Mouse (Mus musculus): Measurements from ENCODE around the gene Lrrk1. TPM values are rescaled to one million over a fixed set of nuclear protein-coding genes. Genes with fewer than 3 reads are reported as not detected.
"Not testable (repeated sequence)": the region's sequence is repeated elsewhere in the genome, so short reads cannot be mapped to it uniquely, and the experiment has no call there.

Lrrk1 gene
- polyA plus RNA-seq, 2 experiments, result 2.3 to 3.1 TPM

DNA sequence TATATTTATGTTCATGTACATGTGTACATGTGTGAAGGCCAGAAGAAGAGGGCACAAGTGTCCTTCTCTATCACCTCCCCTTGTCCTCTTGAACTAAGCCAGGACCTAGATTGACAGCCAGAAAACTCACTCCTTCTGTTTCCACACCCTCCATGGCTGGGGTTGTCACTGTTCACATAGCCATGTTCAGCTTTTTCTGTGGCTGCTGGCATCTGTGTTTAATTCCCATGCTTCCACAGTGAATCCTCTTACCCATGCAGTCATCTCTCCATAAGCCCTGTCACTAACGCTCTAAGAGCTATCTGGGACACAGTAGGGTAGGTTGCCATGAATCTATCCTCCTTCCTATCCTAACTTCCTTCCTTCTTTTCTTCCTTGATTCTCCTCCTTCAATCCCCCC, 192.3 kb downstream of the Lrrk1 start:
- H3K27ac ChIP-seq, result peak overlapping the region; percentile 93
- ATAC-seq (ENCODE audit: insufficient read depth), result no peak

GRCm38 (mm10) chr7:66194511-66194910, 193.6 kb downstream of the Lrrk1 start:
- Histone ChIP-seq H3K4me3 (ENCODE audit: insufficient read depth in 1 of 2, low read depth in 2 of 2, low read length in 2 of 2) (no peak overlapping the region), H3K27me3 (ENCODE audit: control insufficient read depth, insufficient read depth, low read length) (no peaks in the 10 kb centered on the region), H3K4me1 (replicated peaks; ENCODE audit: control insufficient read depth in 2 of 2, insufficient read depth in 2 of 2, low read length in 1 of 2) (peaks cover 65 to 73% of the 10 kb centered on the region in 2 experiments), H3K27ac (peak overlapping the region; percentile 93), H3K36me3 (replicated peaks; ENCODE audit: control insufficient read depth, insufficient read depth, low read depth) (no peaks in the 10 kb centered on the region), H3K4me2 (ENCODE audit: low read depth) (no peak overlapping the region), H3K9me3 (ENCODE audit: control insufficient read depth, low read length) (no peaks in the 10 kb centered on the region), H3K9ac (replicated peaks) (no peak overlapping the region)
- no peak for DNase-seq (ENCODE audit: low read depth in 3 of 3, low spot score in 3 of 3)
- ATAC-seq (ENCODE audit: insufficient read depth), result no peak
- 59% methylated on average over 3 of the region's 3 CpGs for WGBS (ENCODE audit: insufficient replicate concordance)
- TF ChIP-seq EP300 (IDR thresholded peaks at IDR 0.05; ENCODE audit: low read depth) (no peak), CTCF (IDR thresholded peaks at IDR 0.05; ENCODE audit: low read depth) (no peak)

More for the DNA sequence above, 192.3 kb downstream of the Lrrk1 start:
- WGBS (ENCODE audit: insufficient replicate concordance), result 25% methylated on average over 1 of the region's 1 CpGs
- Histone ChIP-seq H3K36me3 (replicated peaks; ENCODE audit: control insufficient read depth, insufficient read depth, low read depth) (no peaks in the 10 kb centered on the region), H3K4me1 (replicated peaks; ENCODE audit: control insufficient read depth in 2 of 2, insufficient read depth in 2 of 2, low read length in 1 of 2) (peaks cover 75 to 84% of the 10 kb centered on the region in 2 experiments), H3K9me3 (ENCODE audit: control insufficient read depth, low read length) (no peaks in the 10 kb centered on the region), H3K27me3 (ENCODE audit: control insufficient read depth, insufficient read depth, low read length) (no peaks in the 10 kb centered on the region), H3K4me3 (ENCODE audit: insufficient read depth in 1 of 2, low read depth in 2 of 2, low read length in 2 of 2) (no peak overlapping the region), H3K9ac (replicated peaks) (peak overlapping the region; percentile 67), H3K4me2 (ENCODE audit: low read depth) (peak overlapping the region; percentile 80)
- no peak for DNase-seq (ENCODE audit: low read depth in 3 of 3, low spot score in 3 of 3)
- no peak for TF ChIP-seq CTCF (IDR thresholded peaks at IDR 0.05; ENCODE audit: low read depth)
- no peak for TF ChIP-seq EP300 (IDR thresholded peaks at IDR 0.05; ENCODE audit: low read depth)

DNA sequence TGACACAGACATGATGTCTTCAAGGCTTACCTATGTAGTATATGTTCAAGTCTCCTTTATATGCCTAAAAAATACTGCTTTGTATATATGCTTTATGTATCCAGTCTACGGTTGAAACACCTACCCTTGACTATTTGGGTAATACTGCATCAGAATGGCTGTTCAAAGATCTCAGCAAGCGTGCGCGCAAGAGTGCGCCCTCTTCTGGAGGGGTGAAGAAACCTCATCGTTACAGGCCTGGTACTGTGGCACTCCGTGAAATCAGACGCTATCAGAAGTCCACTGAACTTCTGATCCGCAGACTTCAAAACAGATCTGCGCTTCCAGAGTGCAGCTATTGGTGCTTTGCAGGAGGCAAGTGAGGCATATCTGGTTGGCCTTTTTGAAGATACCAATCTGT, 197.8 kb downstream of the Lrrk1 start:
- H3K4me2 ChIP-seq (ENCODE audit: low read depth); ATAC-seq (ENCODE audit: insufficient read depth); H3K27me3 ChIP-seq (ENCODE audit: control insufficient read depth, insufficient read depth, low read length); H3K9me3 ChIP-seq (ENCODE audit: control insufficient read depth, low read length); H3K27ac ChIP-seq; DNase-seq (ENCODE audit: low read depth in 3 of 3, low spot score in 3 of 3); H3K4me3 ChIP-seq (ENCODE audit: insufficient read depth in 1 of 2, low read depth in 2 of 2, low read length in 2 of 2); H3K9ac ChIP-seq (replicated peaks); H3K36me3 ChIP-seq (replicated peaks; ENCODE audit: control insufficient read depth, insufficient read depth, low read depth): not testable (repeated sequence)
- 70% methylated on average over 10 of the region's 10 CpGs for WGBS (ENCODE audit: insufficient replicate concordance)
- peak; percentile 83 for TF ChIP-seq CTCF (IDR thresholded peaks at IDR 0.05; ENCODE audit: low read depth)
- H3K4me1 ChIP-seq (replicated peaks; ENCODE audit: control insufficient read depth in 2 of 2, insufficient read depth in 2 of 2, low read length in 1 of 2), result peaks cover 47 to 69% of the 10 kb centered on the region in 2 experiments

- TF ChIP-seq EP300 (IDR thresholded peaks at IDR 0.05; ENCODE audit: low read depth) (peak; percentile 34), CTCF (IDR thresholded peaks at IDR 0.05; ENCODE audit: low read depth) (no peak)
- DNase-seq (ENCODE audit: low read depth in 3 of 3, low spot score in 3 of 3), result peak in 2 of 3 experiments; percentile 45 to 51
- Histone ChIP-seq H3K9me3 (ENCODE audit: control insufficient read depth, low read length) (no peaks in the 10 kb centered on the region), H3K4me2 (ENCODE audit: low read depth) (peak overlapping the region; percentile 37), H3K27ac (peak overlapping the region; percentile 57), H3K36me3 (replicated peaks; ENCODE audit: control insufficient read depth, insufficient read depth, low read depth) (no peaks in the 10 kb centered on the region), H3K9ac (replicated peaks) (peak overlapping the region; percentile 25), H3K27me3 (ENCODE audit: control insufficient read depth, insufficient read depth, low read length) (no peaks in the 10 kb centered on the region), H3K4me3 (ENCODE audit: insufficient read depth in 1 of 2, low read depth in 2 of 2, low read length in 2 of 2) (no peak overlapping the region), H3K4me1 (replicated peaks; ENCODE audit: control insufficient read depth in 2 of 2, insufficient read depth in 2 of 2, low read length in 1 of 2) (peaks cover 29 to 54% of the 10 kb centered on the region in 2 experiments)
- 14% methylated on average over 4 of the region's 4 CpGs for WGBS (ENCODE audit: insufficient replicate concordance)
- peak; percentile 89 for ATAC-seq (ENCODE audit: insufficient read depth)
Observed at GRCm38 (mm10) chr7:66187581-66188231, 200.4 kb downstream of the Lrrk1 start.

- H3K9me3 ChIP-seq (ENCODE audit: control insufficient read depth, low read length), result no peaks in the 10 kb centered on the region; the same call in 1 of the 2 replicates
Observed at GRCm38 (mm10) chr7:66185370-66185769, 202.8 kb downstream of the Lrrk1 start.

More at GRCm38 (mm10) chr7:66185370-66185769, 202.8 kb downstream of the Lrrk1 start:
- peaks cover 23 to 45% of the 10 kb centered on the region in 2 experiments for H3K4me1 ChIP-seq (replicated peaks; ENCODE audit: control insufficient read depth in 2 of 2, insufficient read depth in 2 of 2, low read length in 1 of 2)
- no peak overlapping the region for H3K4me2 ChIP-seq (ENCODE audit: low read depth)
- H3K27ac ChIP-seq, result no peak overlapping the region
- no peaks in the 10 kb centered on the region for H3K36me3 ChIP-seq (replicated peaks; ENCODE audit: control insufficient read depth, insufficient read depth, low read depth)
- 77% methylated on average over 5 of the region's 5 CpGs for WGBS (ENCODE audit: insufficient replicate concordance)
- TF ChIP-seq EP300 (IDR thresholded peaks at IDR 0.05; ENCODE audit: low read depth) (no peak), CTCF (IDR thresholded peaks at IDR 0.05; ENCODE audit: low read depth) (no peak)
- H3K27me3 ChIP-seq (ENCODE audit: control insufficient read depth, insufficient read depth, low read length), result no peaks in the 10 kb centered on the region
- H3K4me3 ChIP-seq (ENCODE audit: insufficient read depth in 1 of 2, low read depth in 2 of 2, low read length in 2 of 2), result no peak overlapping the region
- DNase-seq (ENCODE audit: low read depth in 3 of 3, low spot score in 3 of 3) (no peak), ATAC-seq (ENCODE audit: insufficient read depth) (no peak)
- H3K9ac ChIP-seq (replicated peaks), result no peak overlapping the region

Measured in liver, embryonic 14.5 days (tissue).